ENCODE assay signal across 16 mouse cellular contexts in genomic region chrX:98452026-98452425, GRCm38 (mm10).
DNase-seq lines count a peak whose midpoint lies in the region; ATAC-seq and TF ChIP-seq lines count a peak whose summit lies in the region.
"Had no signal": no experiment of that assay in that cellular context is flagged by ENCODE, and none has a peak within 500 bp of the region (broad histone marks: within the 10 kb centered on the region; RNA-seq: fewer than 3 reads in every experiment).

No protein-coding gene starts in this region.

- no peak overlapping the region for H3K4me2 ChIP-seq in hindbrain, embryonic 15.5 days
- no peak overlapping the region for H3K4me2 ChIP-seq in hindbrain, embryonic 12.5 days (replicated peaks)
- H3K4me2 ChIP-seq: lung, embryonic 14.5 days; neural tube, embryonic 15.5 days had no signal

- no peak overlapping the region for H3K9ac ChIP-seq in hindbrain, embryonic 15.5 days
- H3K9ac ChIP-seq in hindbrain, embryonic 12.5 days: no peak overlapping the region
- H3K9ac ChIP-seq: lung, embryonic 14.5 days; neural tube, embryonic 15.5 days had no signal

- H3K9me3 ChIP-seq in hindbrain, embryonic 15.5 days: no peaks in the 10 kb centered on the region
- no peaks in the 10 kb centered on the region for H3K9me3 ChIP-seq in hindbrain, embryonic 12.5 days (replicated peaks)
- H3K9me3 ChIP-seq: G1E; neural tube, embryonic 15.5 days had no signal

- TF ChIP-seq CTCF in cerebellum, adult 2 months (IDR thresholded peaks at IDR 0.05; ENCODE audit: borderline replicate concordance, insufficient read depth, low read depth, low read length): no peak
- no peak for TF ChIP-seq CTCF in thymus, adult 2 months (IDR thresholded peaks at IDR 0.05; ENCODE audit: borderline replicate concordance, control insufficient read depth, extremely low read depth, insufficient read depth, low read length, poor library complexity)

- WGBS in cerebellum, adult 2 months: 17% methylated on average over 2 of the region's 2 CpGs
- 66% methylated on average over 2 of the region's 2 CpGs for WGBS in hindbrain, embryonic 15.5 days
- WGBS in hindbrain, embryonic 12.5 days: 57% methylated on average over 2 of the region's 2 CpGs
- 84% methylated on average over 2 of the region's 2 CpGs for whole genome bisulfite sequencing in thymus, adult 2 months

- TF ChIP-seq POLR2A in cerebellum, adult 2 months (IDR thresholded peaks at IDR 0.05; ENCODE audit: borderline replicate concordance, insufficient read depth, low read length): no peak
- TF ChIP-seq POLR2A in thymus, adult 2 months (IDR thresholded peaks at IDR 0.05; ENCODE audit: control insufficient read depth, extremely low read depth, insufficient read depth, low read length, poor library complexity): no peak

- DNase-seq in cerebellum, postnatal 14 days: peak; percentile 66 to 67
- no peak for DNase-seq in cerebellum, adult 2 months
- peak; percentile 16 to 18 for DNase-seq in right cerebral cortex, postnatal 10 days (ENCODE audit: low spot score in 2 of 2)
- DNase-seq in right cerebral cortex, postnatal 25 days: no peak
- no peak for DNase-seq in thymus, adult 2 months
- no peak for DNase-seq in left cerebral cortex, postnatal 10 days (ENCODE audit: extremely low spot score in 1 of 2, low spot score in 2 of 2)
- DNase-seq: cerebellum, adult 9-11 months; heart, postnatal 14 days; kidney, postnatal 14 days; lung, embryonic 14.5 days; retina, postnatal 1 day had no signal

- H3K36me3 ChIP-seq in hindbrain, embryonic 15.5 days: no peaks in the 10 kb centered on the region
- H3K36me3 ChIP-seq in hindbrain, embryonic 12.5 days: no peaks in the 10 kb centered on the region
- no peaks in the 10 kb centered on the region for H3K36me3 ChIP-seq in thymus, adult 2 months (ENCODE audit: control insufficient read depth, insufficient read depth, low read length)
- H3K36me3 ChIP-seq: G1E; neural tube, embryonic 15.5 days had no signal

- no peak overlapping the region for H3K27ac ChIP-seq in cerebellum, adult 2 months (ENCODE audit: insufficient read depth, low read length)
- H3K27ac ChIP-seq in hindbrain, embryonic 15.5 days (replicated peaks): no peak overlapping the region
- no peak overlapping the region for H3K27ac ChIP-seq in hindbrain, embryonic 12.5 days
- H3K27ac ChIP-seq in thymus, adult 2 months (ENCODE audit: control insufficient read depth, insufficient read depth, low read length): no peak overlapping the region
- H3K27ac ChIP-seq: neural tube, embryonic 15.5 days had no signal

- ATAC-seq in hindbrain, embryonic 15.5 days (ENCODE audit: low FRiP score, low read depth): 0 out of 2 replicates have a peak, but pooled peaks have one; percentile 48
- ATAC-seq in hindbrain, embryonic 12.5 days (ENCODE audit: low FRiP score): no peak
- ATAC-seq: intestine, postnatal 0 days had no signal

- H3K4me3 ChIP-seq in cerebellum, adult 2 months (replicated peaks; ENCODE audit: insufficient read depth, low read depth, low read length): no peak overlapping the region
- no peak overlapping the region for H3K4me3 ChIP-seq in hindbrain, embryonic 15.5 days
- no peak overlapping the region for H3K4me3 ChIP-seq in hindbrain, embryonic 12.5 days
- H3K4me3 ChIP-seq in thymus, adult 2 months (ENCODE audit: control insufficient read depth, insufficient read depth, low read length): no peak overlapping the region
- H3K4me3 ChIP-seq: neural tube, embryonic 15.5 days had no signal

- H3K4me1 ChIP-seq in cerebellum, adult 2 months (ENCODE audit: control insufficient read depth, insufficient read depth, low read length): no peaks in the 10 kb centered on the region
- H3K4me1 ChIP-seq in hindbrain, embryonic 15.5 days (replicated peaks): no peaks in the 10 kb centered on the region
- H3K4me1 ChIP-seq in hindbrain, embryonic 12.5 days: no peaks in the 10 kb centered on the region
- H3K4me1 ChIP-seq in thymus, adult 2 months (replicated peaks; ENCODE audit: control insufficient read depth, insufficient read depth, low read length): no peaks in the 10 kb centered on the region
- H3K4me1 ChIP-seq: neural tube, embryonic 15.5 days had no signal

- H3K27me3 ChIP-seq in cerebellum, adult 2 months (ENCODE audit: control insufficient read depth, insufficient read depth, low read length): no peaks in the 10 kb centered on the region
- H3K27me3 ChIP-seq in hindbrain, embryonic 15.5 days: no peaks in the 10 kb centered on the region
- H3K27me3 ChIP-seq in hindbrain, embryonic 12.5 days: no peaks in the 10 kb centered on the region
- no peaks in the 10 kb centered on the region for H3K27me3 ChIP-seq in thymus, adult 2 months (ENCODE audit: control insufficient read depth, insufficient read depth, low read length)
- H3K27me3 ChIP-seq: neural tube, embryonic 15.5 days had no signal

- intact Hi-C loops in left cerebral cortex, postnatal 10 days (cut with DNase I): no loop called here

Comparison
In these comparisons a context has a peak if more than half of its experiments do, and no peak if none do; other contexts are left out.
1. DNase-seq: peak in cerebellum, postnatal 14 days (2 of 2) and right cerebral cortex, postnatal 10 days (2 of 2); none in cerebellum, adult 2 months (0 of 2), right cerebral cortex, postnatal 25 days (single experiment), thymus, adult 2 months (single experiment) and left cerebral cortex, postnatal 10 days (0 of 2).